Mouse (Mus musculus) forebrain, embryonic 16.5 days (tissue): ENCODE measurements around the gene Iqcc. TPM values are rescaled to one million over a fixed set of nuclear protein-coding genes. Genes with fewer than 3 reads are reported as not detected.

Source experiments
- ATAC-seq: fragments of 200-750 bp; cut with Nextera tagmentation; 2 replicates; pipeline ENCODE4 v1.8.0; 2017; ENCODE audit warnings: mild to moderate bottlenecking, moderate library complexity
- H3K27ac ChIP-seq: fragments of 300-500 bp; sonication (generic); 2 replicates; pipeline ENCODE4 v1.5.1; 2014; ENCODE audit warnings: low read length, control low read depth
- H3K27me3 ChIP-seq: fragments of 300-500 bp; sonication (generic); replicated peaks from 2 replicates; pipeline ENCODE4 v1.6.1; 2014; ENCODE audit warnings: low read length; ENCODE audit not compliant: control insufficient read depth, insufficient read depth
- H3K36me3 ChIP-seq: fragments of 300-500 bp; sonication (generic); 2 replicates; pipeline ENCODE4 v1.6.1; 2014; ENCODE audit not compliant: control insufficient read depth, insufficient read depth
- H3K4me1 ChIP-seq: fragments of 300-500 bp; sonication (generic); replicated peaks from 2 replicates; pipeline ENCODE4 v1.6.1; 2014; ENCODE audit warnings: low read length; ENCODE audit not compliant: control insufficient read depth, insufficient read depth
- H3K4me2 ChIP-seq: fragments of 300-500 bp; sonication (generic); 2 replicates; pipeline ENCODE4 v1.6.1; 2014; ENCODE audit warnings: mild to moderate bottlenecking, low read length, control low read depth
- H3K4me3 ChIP-seq: fragments of 300-500 bp; sonication (generic); replicated peaks from 2 replicates; pipeline ENCODE4 v1.5.1; 2014; ENCODE audit warnings: mild to moderate bottlenecking, low read length, control low read depth
- H3K9ac ChIP-seq: fragments of 300-500 bp; sonication (generic); replicated peaks from 2 replicates; pipeline ENCODE4 v1.6.1; 2014; ENCODE audit warnings: low read depth, low read length, control low read depth
- H3K9me3 ChIP-seq: fragments of 300-500 bp; sonication (generic); 2 replicates; pipeline ENCODE4 v1.6.1; 2016; ENCODE audit warnings: low read length; ENCODE audit not compliant: control insufficient read depth
- WGBS: fragments of 180-500 bp; shearing (Covaris S2); extraction: QIAGEN DNeasy Blood & Tissue Kit; methylation state at CpG from one replicate; pipeline ENCODE4 v1.1.7; 2014; 5-methylcytosine and 5-hydroxymethylcytosine counted together
- polyA plus RNA-seq: library from polyadenylated mRNA; unstranded; fragments of >200 nt; fragmentation: Nextera tagmentation; extraction: Ambion mirVana; gene quantifications from 2 replicates; pipeline ENCODE4 v1.2.1, GENCODE M21; 2015

Gene Iqcc
- polyA plus RNA-seq, 1 experiment from 2014 or later = 37.0 TPM

DNA sequence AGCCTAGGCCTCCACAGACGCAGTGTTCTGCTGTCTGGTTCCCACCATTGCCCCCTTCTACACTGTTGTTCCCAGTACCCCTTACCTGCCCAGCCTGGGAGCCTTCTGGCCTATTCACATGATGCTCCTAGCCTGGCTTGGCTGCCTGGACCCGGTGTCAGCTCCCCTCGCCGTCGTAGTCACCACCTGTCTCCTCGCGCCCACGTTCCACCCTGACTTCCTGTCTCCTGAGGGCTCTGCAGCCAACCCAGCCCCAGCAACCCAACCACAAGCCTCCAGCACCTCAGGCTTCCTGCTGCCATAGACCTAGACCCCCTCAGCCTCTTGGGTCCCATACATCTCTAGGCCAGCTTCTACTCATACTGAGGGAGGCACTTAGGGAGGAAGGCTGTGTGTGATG lies 45.5 kb downstream of the Iqcc start, which contains the start of gene Lck:
Gene Lck, minus strand, starts transcription at position 212 of the 400 bp plus-strand sequence.
- Histone ChIP-seq H3K4me1 (peaks cover 7% of the 10 kb centered on the region), H3K36me3 (no peaks in the 10 kb centered on the region), H3K27ac (no peak within 1 kb of the TSS), H3K4me2 (no peak within 1 kb of the TSS), H3K9me3 (no peaks in the 10 kb centered on the region), H3K27me3 (no peaks in the 10 kb centered on the region), H3K9ac (no peak within 1 kb of the TSS), H3K4me3 (no peak within 1 kb of the TSS)
- no peak for ATAC-seq
- WGBS = 91% methylated on average over 8 of the region's 8 CpGs

DNA sequence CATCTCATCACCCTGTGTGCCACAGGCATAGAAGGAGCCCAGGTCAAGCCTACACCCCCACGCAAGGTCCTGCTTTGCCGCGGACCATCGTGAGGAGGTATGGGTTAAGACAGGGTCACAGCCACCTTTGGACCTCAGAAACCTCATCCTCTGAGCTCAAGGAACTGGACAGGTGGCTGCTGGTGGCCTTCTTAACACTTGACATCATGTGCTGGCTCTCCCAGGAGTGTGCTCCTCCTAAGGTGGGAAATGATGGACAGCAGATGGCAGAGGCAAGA lies 45.9 kb downstream of the Iqcc start:
- Histone ChIP-seq H3K4me3 (no peak overlapping the region), H3K27ac (no peak overlapping the region), H3K9ac (no peak overlapping the region), H3K27me3 (no peaks in the 10 kb centered on the region), H3K4me2 (no peak overlapping the region), H3K4me1 (peaks cover 7% of the 10 kb centered on the region), H3K9me3 (no peaks in the 10 kb centered on the region), H3K36me3 (no peaks in the 10 kb centered on the region)
- no peak for ATAC-seq
- 93% methylated on average over 4 of the region's 4 CpGs for WGBS

DNA sequence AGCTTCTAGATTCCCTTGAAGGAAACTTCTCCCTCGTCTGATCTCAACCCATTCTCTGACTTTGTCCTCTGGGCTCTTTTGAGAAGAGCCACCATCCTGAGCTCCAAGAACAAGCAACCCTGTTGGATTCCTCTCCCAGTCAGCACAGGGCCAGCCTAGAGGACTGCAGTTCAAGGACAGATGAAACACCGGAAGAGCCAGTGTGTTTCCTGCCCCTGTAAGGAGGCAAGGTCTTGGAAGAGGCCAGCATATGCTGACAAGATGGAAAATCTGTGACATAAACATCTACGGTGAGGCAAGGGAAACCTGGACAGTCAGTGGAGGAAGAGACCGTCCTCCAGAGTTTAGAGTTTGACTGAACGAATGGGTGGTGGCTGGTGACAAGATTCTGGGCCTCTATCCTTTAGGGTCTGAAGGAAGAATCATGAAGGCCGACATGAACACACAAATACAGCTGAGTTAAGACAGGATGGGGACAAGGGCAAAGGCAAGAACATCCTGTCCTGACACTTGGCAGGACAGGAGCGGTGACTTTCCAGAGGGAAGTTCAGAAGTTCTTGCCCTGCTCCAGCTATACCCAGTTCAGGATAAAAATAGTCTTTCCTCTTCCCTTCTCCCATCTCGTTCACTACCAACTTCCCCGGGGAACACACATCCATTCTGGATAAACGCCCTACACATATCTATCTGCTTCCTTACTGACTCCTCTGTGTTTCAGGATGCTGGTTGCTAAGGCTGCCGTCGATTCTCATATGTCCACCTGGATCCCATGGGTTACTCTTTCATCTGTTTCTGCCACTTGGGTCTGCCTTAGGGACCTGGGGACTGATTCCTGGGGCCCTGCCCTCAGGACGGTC lies 46.4 kb downstream of the Iqcc start:
- no peaks in the 10 kb centered on the region for H3K36me3 ChIP-seq
- no peak overlapping the region for H3K9ac ChIP-seq
- no peak for ATAC-seq
- no peak overlapping the region for H3K4me3 ChIP-seq
- no peaks in the 10 kb centered on the region for H3K27me3 ChIP-seq
- WGBS = 84% methylated on average over 13 of the region's 13 CpGs
- no peaks in the 10 kb centered on the region for H3K9me3 ChIP-seq
- peaks cover 7% of the 10 kb centered on the region for H3K4me1 ChIP-seq
- H3K4me2 ChIP-seq = no peak overlapping the region
- no peak overlapping the region for H3K27ac ChIP-seq

DNA sequence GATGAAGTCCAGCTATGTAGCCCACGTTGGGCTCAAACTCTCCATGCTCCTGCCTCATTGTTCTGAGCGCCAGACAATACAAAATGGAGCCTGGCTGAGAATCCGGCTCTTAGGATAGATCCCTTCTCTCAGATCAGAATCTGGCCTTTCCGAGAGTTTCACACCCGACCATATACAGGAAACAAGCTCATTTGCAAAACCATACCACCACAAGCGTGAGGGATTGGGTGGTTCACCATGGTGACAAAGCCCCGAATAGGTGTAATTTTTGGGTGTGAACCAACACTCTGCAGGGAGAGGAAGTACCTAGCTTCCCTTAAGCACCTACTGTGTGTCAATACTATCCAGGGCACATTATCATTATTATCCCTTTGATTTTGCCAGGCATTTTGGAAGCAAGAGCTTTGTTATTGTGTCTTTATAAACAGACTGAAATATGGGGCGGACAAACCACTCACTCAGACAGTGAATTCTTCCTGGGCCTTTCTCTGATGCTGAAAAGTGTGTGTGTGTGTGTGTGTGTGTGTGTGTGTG lies 47.3 kb downstream of the Iqcc start:
- Histone ChIP-seq H3K9ac (no peak overlapping the region), H3K27me3 (no peaks in the 10 kb centered on the region), H3K27ac (no peak overlapping the region), H3K9me3 (no peaks in the 10 kb centered on the region), H3K4me2 (no peak overlapping the region), H3K36me3 (no peaks in the 10 kb centered on the region), H3K4me3 (no peak overlapping the region), H3K4me1 (no peaks in the 10 kb centered on the region)
- ATAC-seq = no peak
- WGBS = 74% methylated on average over 8 of the region's 8 CpGs

- no peaks in the 10 kb centered on the region for H3K36me3 ChIP-seq
- no peak overlapping the region for H3K4me2 ChIP-seq
- H3K27me3 ChIP-seq = no peaks in the 10 kb centered on the region
- H3K9me3 ChIP-seq = no peaks in the 10 kb centered on the region
- H3K27ac ChIP-seq = no peak overlapping the region
- no peak overlapping the region for H3K4me3 ChIP-seq
- no peak for ATAC-seq
- H3K9ac ChIP-seq = no peak overlapping the region
- 92% methylated on average over 6 of the region's 6 CpGs for WGBS
- H3K4me1 ChIP-seq = no peaks in the 10 kb centered on the region
Observed at GRCm38 (mm10) chr4:129570028-129570427, 48.9 kb downstream of the Iqcc start.

GRCm38 (mm10) chr4:129568366-129568765 lies 50.5 kb downstream of the Iqcc start:
- no peaks in the 10 kb centered on the region for H3K9me3 ChIP-seq
- H3K4me2 ChIP-seq = no peak overlapping the region
- no peaks in the 10 kb centered on the region for H3K27me3 ChIP-seq
- H3K9ac ChIP-seq = no peak overlapping the region
- ATAC-seq = no peak
- H3K4me1 ChIP-seq = no peaks in the 10 kb centered on the region
- H3K27ac ChIP-seq = no peak overlapping the region
- no peak overlapping the region for H3K4me3 ChIP-seq
- no peaks in the 10 kb centered on the region for H3K36me3 ChIP-seq
- WGBS = 94% methylated on average over 7 of the region's 7 CpGs

- 86% methylated on average over 6 of the region's 6 CpGs for WGBS
- Histone ChIP-seq H3K27me3 (no peaks in the 10 kb centered on the region), H3K4me3 (no peak overlapping the region), H3K9me3 (no peaks in the 10 kb centered on the region), H3K4me2 (no peak overlapping the region), H3K36me3 (no peaks in the 10 kb centered on the region), H3K4me1 (no peaks in the 10 kb centered on the region), H3K27ac (no peak overlapping the region), H3K9ac (no peak overlapping the region)
- no peak for ATAC-seq
Observed at GRCm38 (mm10) chr4:129565139-129565538, 53.8 kb downstream of the Iqcc start.

Other genes starting within 250 kb of the Iqcc start
- gene Zbtb8a, start 241.0 kb downstream of the Iqcc start, polyA plus RNA-seq = 17.8 and 18.6 TPM in 2 replicates
- gene Zbtb8b, start 178.2 kb downstream of the Iqcc start, polyA plus RNA-seq = 7.4 and 9.9 TPM in 2 replicates
- 43.7 and 46.8 TPM in 2 replicates for gene Bsdc1, start 157.5 kb downstream of the Iqcc start, polyA plus RNA-seq
- gene Tssk3, start 128.1 kb downstream of the Iqcc start, polyA plus RNA-seq = 0.51 and 0.76 TPM in 2 replicates
- gene Fam229a, start 127.9 kb downstream of the Iqcc start, polyA plus RNA-seq = 0.39 TPM in 1 of 2 replicates, not detected in the other
- 1,850 and 1,955 TPM in 2 replicates for gene Marcksl1, start 105.5 kb downstream of the Iqcc start, polyA plus RNA-seq
- 113 and 116 TPM in 2 replicates for gene Hdac1, start 76.4 kb downstream of the Iqcc start, polyA plus RNA-seq
- 7.6 and 11.1 TPM in 2 replicates for gene Lck, start 45.5 kb downstream of the Iqcc start, polyA plus RNA-seq
- gene Fam167b, start 40.5 kb downstream of the Iqcc start, polyA plus RNA-seq = 0.24 and 0.27 TPM in 2 replicates
- 216 and 220 TPM in 2 replicates for gene Eif3i, start 18.5 kb downstream of the Iqcc start, polyA plus RNA-seq
- gene Tmem234, start 18.4 kb downstream of the Iqcc start, polyA plus RNA-seq = 139 and 164 TPM in 2 replicates
- 2.6 and 4.0 TPM in 2 replicates for gene Dcdc2b, start 4.8 kb downstream of the Iqcc start, polyA plus RNA-seq
- 109 and 133 TPM in 2 replicates for gene Ccdc28b, start 4.8 kb upstream of the Iqcc start, polyA plus RNA-seq
- gene Txlna, start 22.0 kb upstream of the Iqcc start, polyA plus RNA-seq = 68.1 and 72.8 TPM in 2 replicates
- gene Kpna6, start 53.7 kb upstream of the Iqcc start, polyA plus RNA-seq = 16.4 and 17.9 TPM in 2 replicates
- gene Tmem39b, start 77.7 kb upstream of the Iqcc start, polyA plus RNA-seq = 16.1 and 25.0 TPM in 2 replicates
- gene Khdrbs1, start 123.2 kb upstream of the Iqcc start, polyA plus RNA-seq = 160 and 179 TPM in 2 replicates
- gene Ptp4a2, start 192.1 kb upstream of the Iqcc start, polyA plus RNA-seq = 278 and 316 TPM in 2 replicates